Mouse (Mus musculus) MEL (cell line): ENCODE results near the gene Hs3st5. TPM values are rescaled to one million over a fixed set of nuclear protein-coding genes. Genes with fewer than 3 reads are reported as not detected.

Source experiments
- DNase-seq: peaks from one replicate; pipeline ENCODE4 v3.0.0; 2011; ENCODE audit warnings: low read depth, low spot score
- H3K27ac ChIP-seq: 2 replicates; pipeline ENCODE4 v1.5.1; 2012; ENCODE audit warnings: low read depth, mild to moderate bottlenecking, control low read depth, low read length, moderate library complexity; ENCODE audit not compliant: control insufficient read depth
- H3K27me3 ChIP-seq, 2 experiments: fragments of 150-350 bp in 1 of 2; sonication (generic) in 1 of 2; 2 replicates each; pipeline ENCODE4 v1.6.1; 2012; ENCODE audit warnings: low read length in 2 of 2, mild to moderate bottlenecking in 2 of 2, improper control_type of control experiment in 1 of 2, moderate library complexity in 1 of 2; ENCODE audit not compliant: insufficient read depth in 2 of 2, control insufficient read depth in 1 of 2
- H3K36me3 ChIP-seq, 2 experiments: 2 replicates each; pipeline ENCODE4 v1.6.1; 2012 to 2014; ENCODE audit warnings: low read length in 2 of 2, improper control_type of control experiment in 1 of 2, inconsistent platforms in 1 of 2, mild to moderate bottlenecking in 1 of 2; ENCODE audit not compliant: insufficient read depth in 2 of 2, control insufficient read depth in 1 of 2
- H3K4me1 ChIP-seq, 2 experiments: fragments of 150-350 bp in 1 of 2; sonication (generic) in 1 of 2; 2 replicates each; pipeline ENCODE4 v1.6.1; 2012; ENCODE audit warnings: low read length in 2 of 2, improper control_type of control experiment in 1 of 2, mild to moderate bottlenecking in 1 of 2; ENCODE audit not compliant: insufficient read depth in 2 of 2, control insufficient read depth in 1 of 2
- H3K4me3 ChIP-seq, 2 experiments: fragments of 150-350 bp in 1 of 2; sonication (generic) in 1 of 2; 2 replicates each; pipeline ENCODE4 v1.5.1; 2012; ENCODE audit warnings: low read depth in 2 of 2, low read length in 2 of 2, mild to moderate bottlenecking in 2 of 2, moderate library complexity in 2 of 2, control low read depth in 1 of 2, improper control_type of control experiment in 1 of 2; ENCODE audit not compliant: control insufficient read depth in 1 of 2, insufficient read depth in 1 of 2
- H3K79me2 ChIP-seq: 2 replicates; pipeline ENCODE4 v1.6.1; 2012; ENCODE audit warnings: mild to moderate bottlenecking, low read length, moderate library complexity; ENCODE audit not compliant: control insufficient read depth, poor library complexity, insufficient read depth
- H3K9ac ChIP-seq: 2 replicates; pipeline ENCODE4 v1.6.1; 2012; ENCODE audit warnings: low read depth, mild to moderate bottlenecking, control low read depth, low read length, moderate library complexity; ENCODE audit not compliant: control insufficient read depth, poor library complexity, severe bottlenecking
- H3K9me3 ChIP-seq: fragments of 150-350 bp; sonication (generic); replicated peaks from 2 replicates; pipeline ENCODE4 v1.6.1; 2012; ENCODE audit warnings: mild to moderate bottlenecking, low read length, improper control_type of control experiment, moderate library complexity; ENCODE audit not compliant: insufficient read depth
- BHLHE40 ChIP-seq: IDR thresholded peaks from 2 replicates; pipeline ENCODE4 v1.6.1; 2012; ENCODE audit warnings: low read depth, mild to moderate bottlenecking, inconsistent platforms, low read length, improper control_type of control experiment, borderline replicate concordance
- CHD2 ChIP-seq: IDR thresholded peaks from 2 replicates; pipeline ENCODE4 v1.6.1; 2011; ENCODE audit warnings: low read length, improper control_type of control experiment
- JUND ChIP-seq: IDR thresholded peaks from 2 replicates; pipeline ENCODE4 v1.6.1; 2011; ENCODE audit warnings: low read depth, mild to moderate bottlenecking, improper control_type of control experiment, low read length
- MEF2A ChIP-seq: IDR thresholded peaks from 2 replicates; pipeline ENCODE4 v1.6.1; 2014; ENCODE audit warnings: low read depth, mild to moderate bottlenecking, inconsistent platforms, low read length, improper control_type of control experiment; ENCODE audit not compliant: poor library complexity, insufficient replicate concordance, severe bottlenecking; ENCODE audit errors: extremely low read depth
- MXI1 ChIP-seq: IDR thresholded peaks from 2 replicates; pipeline ENCODE4 v1.6.1; 2011; ENCODE audit warnings: mild to moderate bottlenecking, low read depth, low read length, improper control_type of control experiment
- MYB ChIP-seq: IDR thresholded peaks from 2 replicates; pipeline ENCODE4 v1.6.1; 2011; ENCODE audit warnings: mild to moderate bottlenecking, low read depth, low read length, improper control_type of control experiment
- NRF1 ChIP-seq: IDR thresholded peaks from 2 replicates; pipeline ENCODE4 v1.6.1; 2014; ENCODE audit warnings: low read depth, mild to moderate bottlenecking, inconsistent platforms, low read length, improper control_type of control experiment, moderate library complexity; ENCODE audit not compliant: poor library complexity, insufficient read depth, severe bottlenecking
- POLR2A ChIP-seq, 2 experiments: IDR thresholded peaks; 2 replicates each; pipeline ENCODE4 v1.6.1; 2011 to 2012; ENCODE audit warnings: low read length in 2 of 2, mild to moderate bottlenecking in 2 of 2, control low read depth in 1 of 2, improper control_type of control experiment in 1 of 2, low read depth in 1 of 2, moderate library complexity in 1 of 2; ENCODE audit not compliant: control insufficient read depth in 1 of 2, insufficient read depth in 1 of 2, poor library complexity in 1 of 2
- RCOR1 ChIP-seq: IDR thresholded peaks from 2 replicates; pipeline ENCODE4 v1.6.1; 2012; ENCODE audit warnings: low read depth, mild to moderate bottlenecking, inconsistent platforms, low read length, improper control_type of control experiment
- TAL1 ChIP-seq: IDR thresholded peaks from 2 replicates; pipeline ENCODE4 v1.6.1; 2012; ENCODE audit warnings: mild to moderate bottlenecking, inconsistent platforms, low read length, moderate library complexity, mixed read lengths
- UBTF ChIP-seq: IDR thresholded peaks from 2 replicates; pipeline ENCODE4 v1.6.1; 2012; ENCODE audit warnings: low read depth, mild to moderate bottlenecking, inconsistent platforms, low read length, improper control_type of control experiment, moderate library complexity, borderline replicate concordance; ENCODE audit not compliant: insufficient read depth
- USF1 ChIP-seq: IDR thresholded peaks from 2 replicates; pipeline ENCODE4 v1.6.1; 2014; ENCODE audit warnings: low read depth, mild to moderate bottlenecking, inconsistent platforms, low read length, improper control_type of control experiment, moderate library complexity
- ZKSCAN1 ChIP-seq: IDR thresholded peaks from 2 replicates; pipeline ENCODE4 v1.6.1; 2012; ENCODE audit warnings: low read depth, mild to moderate bottlenecking, inconsistent platforms, low read length, improper control_type of control experiment, moderate library complexity
- ZNF384 ChIP-seq: IDR thresholded peaks from 2 replicates; pipeline ENCODE4 v1.6.1; 2012; ENCODE audit warnings: low read depth, mild to moderate bottlenecking, inconsistent platforms, low read length, improper control_type of control experiment
- polyA plus RNA-seq, 2 experiments: library from polyadenylated mRNA; stranded (reverse) in 1 of 2; unstranded in 1 of 2; fragments of >175 nt in 1 of 2; fragments of >200 nt in 1 of 2; gene quantifications; 2 replicates each; pipeline versions ENCODE4 v1.2.1 to v1.2.4; 2012; ENCODE audit warnings: low replicate concordance in 2 of 2, low read depth in 1 of 2; ENCODE audit not compliant: insufficient read length in 2 of 2, insufficient read depth in 1 of 2, missing spikeins in 1 of 2
- total RNA-seq: library from RNA; depleted of rRNA; stranded (reverse); fragments of 300-350 nt; gene quantifications from 2 replicates; pipeline ENCODE4 v1.2.3, GENCODE M21; 2012

Gene Hs3st5
- total and polyA plus RNA-seq, 3 experiments = not detected

DNA sequence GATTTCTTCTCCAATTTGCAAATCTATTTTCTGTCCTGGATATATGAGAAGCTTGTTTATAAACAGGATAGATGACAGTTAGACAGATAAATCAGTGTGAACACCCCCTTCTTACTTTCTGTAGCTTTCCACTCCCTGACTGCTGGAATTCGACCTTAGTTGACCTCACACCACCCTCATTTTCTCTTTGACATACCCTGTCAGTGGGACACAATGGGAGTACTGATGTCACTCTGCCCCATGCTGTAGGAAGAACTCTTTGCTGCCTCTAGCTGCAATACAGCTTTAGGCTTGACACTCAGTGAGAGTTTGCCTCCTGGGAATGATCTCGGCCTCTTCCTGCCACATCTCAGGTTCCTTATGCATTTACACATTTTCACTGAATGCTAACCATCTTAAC is 297.1 kb downstream of the Hs3st5 start:
- no peaks in the 10 kb centered on the region for H3K9me3 ChIP-seq
- DNase-seq = no peak

GRCm38 (mm10) chr10:36805265-36805664 is 298.7 kb downstream of the Hs3st5 start:
- TF ChIP-seq NRF1 (no peak), MXI1 (no peak), MEF2A (no peak), BHLHE40 (no peak), USF1 (no peak), RCOR1 (no peak), MYB (no peak), CHD2 (no peak)
- TF ChIP-seq, all 39 proteins: peak for 0
- no peaks in the 10 kb centered on the region for H3K79me2 ChIP-seq
- H3K9me3 ChIP-seq = no peaks in the 10 kb centered on the region
- no peak overlapping the region for H3K9ac ChIP-seq
- no peak for DNase-seq
- H3K36me3 ChIP-seq = no peaks in the 10 kb centered on the region
- H3K4me3 ChIP-seq = no peak overlapping the region
- H3K4me1 ChIP-seq = no peaks in the 10 kb centered on the region
- H3K27ac ChIP-seq = no peak overlapping the region
- no peaks in the 10 kb centered on the region for H3K27me3 ChIP-seq

More for the DNA sequence above, 297.1 kb downstream of the Hs3st5 start:
- Histone ChIP-seq H3K9ac (no peak overlapping the region), H3K27ac (no peak overlapping the region), H3K4me3 (no peak overlapping the region), H3K36me3 (no peaks in the 10 kb centered on the region), H3K79me2 (no peaks in the 10 kb centered on the region), H3K4me1 (no peaks in the 10 kb centered on the region), H3K27me3 (no peaks in the 10 kb centered on the region)
- TF ChIP-seq CHD2 = no peak

GRCm38 (mm10) chr10:36805788-36806187 is 299.2 kb downstream of the Hs3st5 start:
- Histone ChIP-seq H3K9me3 (no peaks in the 10 kb centered on the region), H3K79me2 (no peaks in the 10 kb centered on the region), H3K36me3 (no peaks in the 10 kb centered on the region), H3K27ac (no peak overlapping the region), H3K4me1 (no peaks in the 10 kb centered on the region), H3K27me3 (no peaks in the 10 kb centered on the region), H3K4me3 (no peak overlapping the region), H3K9ac (no peak overlapping the region)
- DNase-seq = no peak
- TF ChIP-seq TAL1 (no peak), ZKSCAN1 (no peak), ZNF384 (no peak), POLR2A (IDR thresholded peaks at IDR 0.05; ENCODE audit: control insufficient read depth in 1 of 2, insufficient read depth in 1 of 2, low read depth in 1 of 2, low read length in 2 of 2, poor library complexity in 1 of 2) (no peak), JUND (no peak), UBTF (no peak)
